Mouse (Mus musculus) bone marrow macrophage, adult 2 months (primary cell): Measurements from ENCODE around the gene Glt28d2. TPM values are rescaled to one million over a fixed set of nuclear protein-coding genes. Genes with fewer than 3 reads are reported as not detected.

Experiments
- H3K27ac ChIP-seq: 2 replicates; pipeline ENCODE4 v1.5.1; 2012; ENCODE audit warnings: low read depth, low read length; ENCODE audit not compliant: insufficient read depth
- H3K4me1 ChIP-seq: 2 replicates; pipeline ENCODE4 v1.6.1; 2012; ENCODE audit warnings: low read length; ENCODE audit not compliant: control insufficient read depth, insufficient read depth
- H3K4me3 ChIP-seq: 2 replicates; pipeline ENCODE4 v1.5.1; 2012; ENCODE audit warnings: mild to moderate bottlenecking, low read length, moderate library complexity; ENCODE audit not compliant: insufficient read depth
- CTCF ChIP-seq: IDR thresholded peaks from 2 replicates; pipeline ENCODE4 v1.5.1; 2012; ENCODE audit warnings: low read depth, mild to moderate bottlenecking, low read length, moderate library complexity
- POLR2A ChIP-seq: IDR thresholded peaks from 2 replicates; pipeline ENCODE4 v1.6.1; 2012; ENCODE audit warnings: mild to moderate bottlenecking, low read depth, low read length, borderline replicate concordance
- polyA plus RNA-seq: library from polyadenylated mRNA; stranded (reverse); fragments of >200 nt; gene quantifications from 2 replicates; pipeline ENCODE4 v1.2.4, GENCODE M21; 2012; ENCODE audit not compliant: missing spikeins, insufficient read depth, insufficient read length

The Glt28d2 gene
- polyA plus RNA-seq, 1 experiment: not detected

GRCm38 (mm10) chr3:85829047-85829446 is 58.3 kb downstream of the Glt28d2 start:
- H3K4me1 ChIP-seq: no peaks in the 10 kb centered on the region
- TF ChIP-seq POLR2A (no peak), CTCF (no peak)
- no peak overlapping the region for H3K27ac ChIP-seq
- no peak overlapping the region for H3K4me3 ChIP-seq

- Histone ChIP-seq H3K27ac (no peak overlapping the region), H3K4me1 (no peaks in the 10 kb centered on the region), H3K4me3 (no peak overlapping the region)
- TF ChIP-seq POLR2A: no peak
- no peak for TF ChIP-seq CTCF
These were observed 59.5 kb downstream of the Glt28d2 start for GRCm38 (mm10) chr3:85827815-85828214.

- Histone ChIP-seq H3K27ac (no peak overlapping the region), H3K4me1 (no peaks in the 10 kb centered on the region), H3K4me3 (no peak overlapping the region)
- TF ChIP-seq CTCF (no peak), POLR2A (no peak)
These were observed 60.0 kb downstream of the Glt28d2 start for GRCm38 (mm10) chr3:85827283-85827682.

GRCm38 (mm10) chr3:85820839-85821548 is 66.3 kb downstream of the Glt28d2 start:
- H3K4me1 ChIP-seq: no peaks in the 10 kb centered on the region
- no peak overlapping the region for H3K27ac ChIP-seq
- TF ChIP-seq CTCF (no peak), POLR2A (no peak)
- no peak overlapping the region for H3K4me3 ChIP-seq

Other genes with a start within 250 kb of the Glt28d2 start
- 0.19 TPM in 1 of 2 replicates, not detected in the other for gene Fam160a1, start 70.2 kb downstream of the Glt28d2 start, polyA plus RNA-seq
- gene Gm37240, start within 50 bp of the Glt28d2 start, polyA plus RNA-seq: not detected in 2 replicates
- 6.1 and 6.7 TPM in 2 replicates for gene Sh3d19, start 83.6 kb upstream of the Glt28d2 start, polyA plus RNA-seq
- not detected in 2 replicates for gene Prss48, start 115.0 kb upstream of the Glt28d2 start, polyA plus RNA-seq